ENCODE assay signal across 10 mouse cellular contexts in the genomic region with DNA sequence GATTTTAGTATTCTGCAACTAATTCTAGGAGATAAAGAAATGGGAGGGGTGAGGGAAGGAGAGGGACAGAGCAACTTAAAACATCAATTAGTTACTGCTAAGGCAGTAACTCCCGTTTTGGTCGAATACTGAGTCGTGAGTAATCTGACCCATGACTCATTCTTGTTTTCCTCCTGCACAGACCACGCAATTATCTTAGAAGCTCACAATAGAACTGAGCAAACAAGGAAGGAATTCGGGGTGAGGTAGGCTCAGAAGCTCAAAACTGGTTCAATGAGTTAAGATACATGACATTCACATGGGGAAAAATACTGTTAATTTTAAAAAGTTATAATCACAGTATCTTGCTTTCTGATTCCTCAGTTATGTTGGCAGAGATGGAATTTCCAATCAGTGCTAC. TPM values are rescaled to one million over a fixed set of nuclear protein-coding genes. Genes with fewer than 3 reads are reported as not detected.
DNase-seq lines count a peak whose midpoint lies in the region; ATAC-seq lines count a peak whose summit lies in the region.
"Had no signal": no experiment of that assay in that cellular context is flagged by ENCODE, and none has a peak within 500 bp of the region (broad histone marks: within the 10 kb centered on the region; RNA-seq: fewer than 3 reads in every experiment).

No protein-coding gene starts in this region.

- no peak for ATAC-seq in liver, embryonic 15.5 days (ENCODE audit: insufficient read depth)
- no peak for ATAC-seq in liver, embryonic 11.5 days (replicated peaks; ENCODE audit: low FRiP score)
- peak; percentile 84 for ATAC-seq in heart, embryonic 16.5 days (replicated peaks; ENCODE audit: extremely low read depth, insufficient read depth, low FRiP score)

- no peaks in the 10 kb centered on the region for H3K36me3 ChIP-seq in liver, embryonic 15.5 days (replicated peaks)
- H3K36me3 ChIP-seq in liver, embryonic 11.5 days (ENCODE audit: control insufficient read depth, insufficient read depth, low read length): no peaks in the 10 kb centered on the region
- no peaks in the 10 kb centered on the region for H3K36me3 ChIP-seq in heart, embryonic 16.5 days (ENCODE audit: control insufficient read depth, insufficient read depth)
- no peaks in the 10 kb centered on the region for H3K36me3 ChIP-seq in forebrain, embryonic 10.5 days (replicated peaks)
- H3K36me3 ChIP-seq: limb, embryonic 12.5 days; neural tube, embryonic 13.5 days had no signal

- no peaks in the 10 kb centered on the region for H3K9me3 ChIP-seq in liver, embryonic 15.5 days (replicated peaks)
- no peaks in the 10 kb centered on the region for H3K9me3 ChIP-seq in liver, embryonic 11.5 days (ENCODE audit: control insufficient read depth, low read length)
- no peaks in the 10 kb centered on the region for H3K9me3 ChIP-seq in heart, embryonic 16.5 days (replicated peaks; ENCODE audit: control insufficient read depth, low read length)
- H3K9me3 ChIP-seq in forebrain, embryonic 10.5 days: no peaks in the 10 kb centered on the region
- H3K9me3 ChIP-seq: limb, embryonic 12.5 days; neural tube, embryonic 13.5 days had no signal

- no peak overlapping the region for H3K27ac ChIP-seq in liver, embryonic 15.5 days (replicated peaks)
- no peak overlapping the region for H3K27ac ChIP-seq in liver, embryonic 11.5 days (ENCODE audit: low read depth, low read length)
- peak overlapping the region; percentile 70 for H3K27ac ChIP-seq in brown adipose tissue, adult 24 weeks (replicated peaks; ENCODE audit: low read depth, low read length)
- peak overlapping the region; percentile 85 for H3K27ac ChIP-seq in heart, embryonic 16.5 days (ENCODE audit: low read length)
- no peak overlapping the region for H3K27ac ChIP-seq in forebrain, embryonic 10.5 days
- H3K27ac ChIP-seq: hindbrain, embryonic 14.5 days; neural tube, embryonic 13.5 days had no signal

- H3K27me3 ChIP-seq in liver, embryonic 15.5 days: no peaks in the 10 kb centered on the region
- no peaks in the 10 kb centered on the region for H3K27me3 ChIP-seq in liver, embryonic 11.5 days (replicated peaks; ENCODE audit: control insufficient read depth, insufficient read depth, low read length)
- no peaks in the 10 kb centered on the region for H3K27me3 ChIP-seq in heart, embryonic 16.5 days (ENCODE audit: control insufficient read depth, insufficient read depth, low read length)
- H3K27me3 ChIP-seq in forebrain, embryonic 10.5 days (ENCODE audit: poor library complexity, severe bottlenecking): no peaks in the 10 kb centered on the region
- H3K27me3 ChIP-seq: limb, embryonic 12.5 days; neural tube, embryonic 13.5 days had no signal

- peak overlapping the region; percentile 5; the same call in 1 of the 2 replicates for H3K4me2 ChIP-seq in liver, embryonic 15.5 days
- no peak overlapping the region; the same call in 1 of the 2 replicates for H3K4me2 ChIP-seq in liver, embryonic 11.5 days
- peak overlapping the region; percentile 64 for H3K4me2 ChIP-seq in heart, embryonic 16.5 days (ENCODE audit: low read depth, low read length)
- H3K4me2 ChIP-seq: hindbrain, embryonic 14.5 days had no signal

- no peak for DNase-seq in liver, embryonic 11.5 days (ENCODE audit: low spot score)
- DNase-seq in skeletal muscle tissue, adult 2 months (ENCODE audit: low read depth, low spot score): peak; percentile 48
- DNase-seq in forebrain, embryonic 10.5 days (ENCODE audit: extremely low spot score, low spot score): no peak
- no peak for DNase-seq in layer of hippocampus, adult 8-10 months (ENCODE audit: low spot score in 2 of 2)

- 0 out of 2 replicates have a peak overlapping the region, but pooled peaks have one; percentile 5 for H3K4me3 ChIP-seq in liver, embryonic 15.5 days (replicated peaks)
- H3K4me3 ChIP-seq in liver, embryonic 11.5 days (ENCODE audit: low read depth, low read length): no peak overlapping the region
- H3K4me3 ChIP-seq in brown adipose tissue, adult 24 weeks (ENCODE audit: insufficient read depth, low read depth, low read length): peak overlapping the region; percentile 32
- peak overlapping the region; percentile 53 for H3K4me3 ChIP-seq in heart, embryonic 16.5 days (ENCODE audit: low read length)
- no peak overlapping the region for H3K4me3 ChIP-seq in forebrain, embryonic 10.5 days
- H3K4me3 ChIP-seq: neural tube, embryonic 13.5 days had no signal

- WGBS in liver, embryonic 15.5 days (ENCODE audit: insufficient replicate concordance): 6% methylated on average over 5 of the region's 5 CpGs
- 26% methylated on average over 5 of the region's 5 CpGs for WGBS in liver, embryonic 11.5 days
- WGBS in heart, embryonic 16.5 days: 10% methylated on average over 5 of the region's 5 CpGs
- 36% methylated on average over 5 of the region's 5 CpGs for WGBS in forebrain, embryonic 10.5 days

- H3K9ac ChIP-seq in liver, embryonic 15.5 days: no peak overlapping the region
- H3K9ac ChIP-seq in liver, embryonic 11.5 days (ENCODE audit: low read depth, low read length): no peak overlapping the region
- H3K9ac ChIP-seq in heart, embryonic 16.5 days (ENCODE audit: low read length): no peak overlapping the region
- H3K9ac ChIP-seq: hindbrain, embryonic 14.5 days; limb, embryonic 12.5 days; neural tube, embryonic 13.5 days had no signal

- H3K4me1 ChIP-seq in liver, embryonic 15.5 days (replicated peaks): no peaks in the 10 kb centered on the region
- H3K4me1 ChIP-seq in liver, embryonic 11.5 days (replicated peaks; ENCODE audit: control insufficient read depth, insufficient read depth, low read length): no peaks in the 10 kb centered on the region
- no peaks in the 10 kb centered on the region; the same call in 1 of the 2 replicates for H3K4me1 ChIP-seq in brown adipose tissue, adult 24 weeks (ENCODE audit: control insufficient read depth, insufficient read depth, insufficient read length, low read length)
- H3K4me1 ChIP-seq in heart, embryonic 16.5 days (ENCODE audit: control insufficient read depth, insufficient read depth, low read length): peaks cover 5% of the 10 kb centered on the region
- peaks cover 12% of the 10 kb centered on the region for H3K4me1 ChIP-seq in forebrain, embryonic 10.5 days
- H3K4me1 ChIP-seq: neural tube, embryonic 13.5 days had no signal

RNA-seq across cellular contexts. Expression of a gene that starts 1.3 kb away (rescaled TPM):
- 2.7 and 2.9 TPM in 2 replicates for polyA plus RNA-seq in liver, embryonic 15.5 days (2015; fragmentation: Nextera tagmentation; extraction: Ambion mirVana)
- 1.9 and 2.6 TPM in 2 replicates for polyA plus RNA-seq in liver, embryonic 11.5 days (2014; fragmentation: Nextera tagmentation; extraction: Ambion mirVana)
- 6.2 and 7.6 TPM in 2 replicates for polyA plus RNA-seq in brown adipose tissue, adult 24 weeks (2012; ENCODE audit: insufficient read depth, insufficient read length, missing spikeins)
- polyA plus RNA-seq in heart, embryonic 16.5 days (2015; fragmentation: Nextera tagmentation; extraction: Ambion mirVana): 2.7 and 2.9 TPM in 2 replicates
- 0.93 and 1.1 TPM in 2 replicates for polyA plus RNA-seq in forebrain, embryonic 10.5 days (2016; fragmentation: Nextera tagmentation; extraction: Ambion mirVana)
- total RNA-seq in layer of hippocampus, adult 8-10 months (2022): 1 to 10 TPM; 2.9 to 5.1 (median 4.1) TPM

Comparison
In these comparisons a context has a peak if more than half of its experiments do, and no peak if none do; other contexts are left out.
1. H3K4me3 ChIP-seq: peak in liver, embryonic 15.5 days (single experiment), brown adipose tissue, adult 24 weeks (single experiment) and heart, embryonic 16.5 days (single experiment); none in liver, embryonic 11.5 days (single experiment) and forebrain, embryonic 10.5 days (single experiment).
2. H3K27ac ChIP-seq: peak in brown adipose tissue, adult 24 weeks (single experiment) and heart, embryonic 16.5 days (single experiment); none in liver, embryonic 15.5 days (single experiment), liver, embryonic 11.5 days (single experiment) and forebrain, embryonic 10.5 days (single experiment).